Mouse (Mus musculus) ovary, adult 10 weeks (tissue): ENCODE data around the gene Gm9918. TPM values are rescaled to one million over a fixed set of nuclear protein-coding genes. Genes with fewer than 3 reads are reported as not detected.

ENCODE experiments used
- polyA plus RNA-seq: library from polyadenylated mRNA; stranded (reverse); fragments of 350-450 nt; fragmentation: Illumina TruSeq; extraction: RNeasy Lipid Tissue Mini Kit (QIAGEN cat#74804); gene quantifications from one replicate; pipeline ENCODE4 v1.2.3, GENCODE M21; 2014

The Gm9918 gene
- polyA plus RNA-seq, result not detected

DNA sequence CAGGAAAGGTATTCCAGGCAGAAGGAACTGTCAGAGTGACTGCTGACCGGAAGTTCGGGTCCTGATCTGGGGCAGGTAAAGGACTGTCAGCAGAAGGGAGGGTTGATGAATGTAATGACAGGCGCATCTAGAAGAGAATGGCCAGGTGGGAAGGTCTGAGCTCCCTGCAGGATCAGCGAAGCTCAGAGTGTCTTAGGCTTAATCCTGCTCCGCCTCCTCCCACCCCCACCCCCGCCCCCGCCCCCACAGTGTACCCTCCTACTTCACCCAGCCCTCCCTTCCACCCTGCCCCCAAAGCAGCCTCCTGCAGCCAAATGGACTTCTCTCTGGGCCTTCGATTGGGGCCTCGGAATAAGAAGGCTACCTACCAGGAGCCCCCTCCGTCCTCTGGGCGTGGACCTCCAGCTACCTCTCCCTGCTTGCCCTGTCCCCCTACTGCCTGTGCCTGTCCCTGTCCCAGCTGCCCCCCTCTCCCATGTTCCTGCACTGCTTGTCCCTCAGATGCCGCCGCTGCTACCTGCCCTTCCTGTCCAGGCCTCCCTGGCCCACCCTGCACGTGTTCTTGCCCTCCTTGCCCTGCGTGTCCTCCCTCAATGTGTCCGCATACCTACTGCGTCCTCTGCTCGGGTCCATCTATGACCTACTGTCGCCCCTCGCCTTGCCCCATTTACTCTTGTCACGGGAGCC, at the start of gene Gm9918:
TSS of gene Gm9918 (plus strand) at position 290 of the 687 bp plus-strand sequence.

DNA sequence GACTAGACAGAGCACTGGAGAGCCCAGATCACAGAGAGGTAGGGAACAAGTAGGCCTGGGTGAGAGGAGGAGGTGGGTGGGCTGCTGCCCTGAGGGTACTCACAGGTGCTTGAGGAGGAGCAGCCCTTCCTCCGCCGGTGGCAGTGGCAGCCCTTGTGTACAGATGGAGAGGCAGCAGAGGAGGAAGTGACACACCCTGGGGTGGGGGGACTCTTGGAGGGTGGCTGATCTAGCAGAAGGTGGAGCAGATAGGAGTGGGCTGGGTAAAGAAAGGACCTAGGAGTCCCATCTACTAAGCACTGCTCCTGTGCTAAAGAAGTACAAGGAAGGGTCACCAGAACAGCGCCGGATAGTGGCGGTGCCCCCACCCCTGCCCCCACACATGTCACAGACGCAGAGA, 38.6 kb upstream of the Gm9918 start, which contains the start of gene Itgb7:
TSS of gene Itgb7 (minus strand) at position 197 of the 400 bp plus-strand sequence.

DNA sequence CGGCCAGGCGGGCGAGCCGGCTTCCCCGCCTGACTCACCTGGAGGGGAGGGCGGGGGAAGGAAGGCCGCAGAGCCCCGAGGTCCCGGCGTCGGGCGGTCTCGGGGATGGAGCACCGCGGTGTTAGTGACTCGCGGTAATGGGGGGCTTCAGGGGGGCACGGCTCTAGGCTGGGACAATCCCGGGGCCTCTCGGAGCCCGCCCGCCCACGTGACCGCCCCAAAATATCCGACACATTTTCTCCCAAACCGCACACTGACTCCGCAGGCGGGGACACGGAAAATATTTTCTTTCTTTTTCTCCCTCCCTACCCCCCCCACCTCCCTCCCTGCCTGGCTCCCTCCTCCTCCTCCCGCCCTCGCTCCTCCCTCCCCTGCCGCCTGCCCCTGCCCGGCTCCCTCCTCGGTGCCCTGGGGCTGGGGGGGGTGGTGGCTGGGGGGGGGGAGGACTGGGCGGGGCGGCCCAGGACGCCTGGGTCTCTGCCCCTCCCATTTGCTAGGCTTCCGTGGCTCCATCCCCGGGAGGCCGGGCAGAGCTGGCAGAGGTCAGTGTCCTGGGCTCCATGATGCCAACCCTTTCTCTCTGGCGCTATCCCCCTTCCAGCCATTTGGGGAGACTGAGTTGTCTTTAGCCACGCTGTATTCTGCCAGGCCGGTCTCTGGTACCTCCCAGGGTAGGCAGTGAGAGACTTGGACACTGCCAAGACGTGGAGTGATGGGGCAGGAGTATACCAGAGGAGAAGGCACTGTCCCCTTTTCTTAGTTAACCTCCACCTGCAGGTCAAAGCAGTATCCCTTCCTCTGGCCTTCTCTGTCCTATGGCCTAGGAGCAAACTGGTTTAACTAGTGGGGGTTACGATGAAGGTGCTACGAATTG, 12.9 kb upstream of the Gm9918 start, which contains the start of gene Rarg:
TSS of gene Rarg (minus strand) at position 316 of the 874 bp plus-strand sequence.

DNA sequence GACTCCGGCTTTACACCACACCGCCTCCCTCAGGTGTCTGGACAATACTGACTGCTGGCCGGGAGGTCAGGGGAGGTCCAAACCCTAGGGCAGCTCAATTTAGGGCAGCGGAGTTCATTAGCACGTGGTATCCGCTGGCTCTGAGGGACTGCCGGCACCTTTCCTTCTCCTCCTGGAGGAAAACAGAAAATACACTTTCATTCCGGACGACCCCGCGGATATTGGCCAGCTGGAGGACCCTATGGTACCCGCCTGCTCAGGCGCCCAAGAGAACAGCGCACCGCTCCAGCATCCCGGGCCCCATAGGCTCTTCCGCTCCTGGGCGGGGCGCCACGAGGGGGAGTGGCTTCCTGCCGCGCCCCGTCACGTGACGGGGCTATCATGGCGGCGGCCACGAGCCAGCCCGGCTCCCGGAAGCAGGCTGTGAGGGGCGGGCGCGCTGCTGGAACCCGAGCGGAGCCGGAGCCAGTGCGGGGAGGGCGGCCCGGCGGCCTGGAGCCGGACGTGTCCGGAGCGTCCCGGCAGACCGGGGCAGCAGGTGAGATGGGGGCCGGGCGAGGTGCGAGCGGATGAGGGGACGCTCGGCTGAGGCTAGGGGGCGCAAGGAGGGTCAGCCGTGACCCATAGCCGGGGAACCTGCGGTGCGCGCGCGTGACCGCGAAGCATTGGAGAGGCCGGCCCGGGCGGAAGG, 8.9 kb downstream of the Gm9918 start, which contains the start of gene Mfsd5:
TSS of gene Mfsd5 (plus strand) at position 363 of the 691 bp plus-strand sequence.

DNA sequence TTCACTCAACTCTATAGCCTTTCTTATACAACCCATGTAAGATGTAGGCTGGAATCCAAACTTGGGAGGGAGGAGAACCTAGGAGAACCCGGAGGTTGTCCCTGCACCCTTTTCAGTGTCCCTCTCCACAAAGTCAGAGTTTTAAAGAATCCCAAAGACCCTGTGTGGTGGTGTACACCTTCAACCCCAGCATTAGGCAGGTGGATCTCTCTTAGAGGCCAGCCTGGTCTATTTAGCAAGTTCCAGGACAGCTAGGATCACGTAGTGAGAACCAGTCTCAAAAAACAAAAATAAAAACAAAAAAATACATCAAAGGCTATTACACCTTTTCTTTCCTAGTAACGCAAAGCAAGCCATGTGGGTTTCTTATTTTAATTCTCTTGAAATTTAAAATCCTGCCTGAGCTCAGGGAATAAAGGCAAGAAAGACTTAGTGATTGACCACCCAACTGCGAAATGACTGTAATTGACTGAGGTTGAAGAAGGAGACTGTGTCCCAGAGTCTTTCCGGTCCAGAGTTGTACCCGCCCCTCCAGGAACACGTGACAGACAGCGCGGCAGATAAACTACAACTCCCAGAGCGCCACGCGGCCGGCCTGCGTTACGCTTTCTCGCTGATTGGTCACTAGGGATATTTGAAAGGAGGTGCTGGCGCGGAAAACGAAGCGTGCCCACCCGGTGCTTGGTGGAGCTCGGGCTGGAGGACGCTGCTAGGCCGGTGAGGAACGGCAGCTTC, 25.4 kb downstream of the Gm9918 start, which contains the start of gene Espl1:
TSS of gene Espl1 (plus strand) at position 634 of the 735 bp plus-strand sequence.

Other genes starting within 250 kb of the Gm9918 start
- gene Krt18, start 242.4 kb upstream of the Gm9918 start, polyA plus RNA-seq, result 1.4 TPM
- gene Eif4b, start 196.8 kb upstream of the Gm9918 start, polyA plus RNA-seq, result 326 TPM
- 31.9 TPM for gene Tns2, start 170.2 kb upstream of the Gm9918 start, polyA plus RNA-seq
- gene Spryd3, start 134.3 kb upstream of the Gm9918 start, polyA plus RNA-seq, result 0.23 TPM
- not detected for gene Igfbp6, start 126.2 kb upstream of the Gm9918 start, polyA plus RNA-seq
- gene Soat2, start 120.0 kb upstream of the Gm9918 start, polyA plus RNA-seq, result not detected
- gene Zfp740, start 67.3 kb upstream of the Gm9918 start, polyA plus RNA-seq, result 59.5 TPM
- gene Csad, start 65.8 kb upstream of the Gm9918 start, polyA plus RNA-seq, result 19.4 TPM
- not detected for gene Itgb7, start 38.6 kb upstream of the Gm9918 start, polyA plus RNA-seq
- gene Rarg, start 13.0 kb upstream of the Gm9918 start, polyA plus RNA-seq, result 11.1 TPM
- gene Mfsd5, start 8.9 kb downstream of the Gm9918 start, polyA plus RNA-seq, result 0.94 TPM
- 0.57 TPM for gene Espl1, start 25.7 kb downstream of the Gm9918 start, polyA plus RNA-seq
- gene Pfdn5, start 55.6 kb downstream of the Gm9918 start, polyA plus RNA-seq, result 58.6 TPM
- gene Myg1, start 61.1 kb downstream of the Gm9918 start, polyA plus RNA-seq, result 5.9 TPM
- gene Aaas, start 80.2 kb downstream of the Gm9918 start, polyA plus RNA-seq, result 10.5 TPM
- 0.46 TPM for gene Sp7, start 96.6 kb downstream of the Gm9918 start, polyA plus RNA-seq
- 167 TPM for gene Sp1, start 135.6 kb downstream of the Gm9918 start, polyA plus RNA-seq
- gene Amhr2, start 174.8 kb downstream of the Gm9918 start, polyA plus RNA-seq, result 1.1 TPM
- gene Prr13, start 188.5 kb downstream of the Gm9918 start, polyA plus RNA-seq, result 37.5 TPM
- gene Pcbp2, start 200.0 kb downstream of the Gm9918 start, polyA plus RNA-seq, result 1,145 TPM
- gene Gm10337, start 233.2 kb downstream of the Gm9918 start, polyA plus RNA-seq, result not detected
- gene Map3k12, start 246.5 kb downstream of the Gm9918 start, polyA plus RNA-seq, result 5.3 TPM
- gene Tarbp2, start 247.6 kb downstream of the Gm9918 start, polyA plus RNA-seq, result 0.66 TPM